Mouse (Mus musculus): ENCODE data around the gene Ppp2r5b. TPM values are rescaled to one million over a fixed set of nuclear protein-coding genes. Genes with fewer than 3 reads are reported as not detected.
A peak's percentile ranks its signal among the peaks of the same experiment; 100 is the strongest.

Ppp2r5b gene
- total RNA-seq, 2 experiments from 2014 or later, result 26.2 to 26.4 TPM

DNA sequence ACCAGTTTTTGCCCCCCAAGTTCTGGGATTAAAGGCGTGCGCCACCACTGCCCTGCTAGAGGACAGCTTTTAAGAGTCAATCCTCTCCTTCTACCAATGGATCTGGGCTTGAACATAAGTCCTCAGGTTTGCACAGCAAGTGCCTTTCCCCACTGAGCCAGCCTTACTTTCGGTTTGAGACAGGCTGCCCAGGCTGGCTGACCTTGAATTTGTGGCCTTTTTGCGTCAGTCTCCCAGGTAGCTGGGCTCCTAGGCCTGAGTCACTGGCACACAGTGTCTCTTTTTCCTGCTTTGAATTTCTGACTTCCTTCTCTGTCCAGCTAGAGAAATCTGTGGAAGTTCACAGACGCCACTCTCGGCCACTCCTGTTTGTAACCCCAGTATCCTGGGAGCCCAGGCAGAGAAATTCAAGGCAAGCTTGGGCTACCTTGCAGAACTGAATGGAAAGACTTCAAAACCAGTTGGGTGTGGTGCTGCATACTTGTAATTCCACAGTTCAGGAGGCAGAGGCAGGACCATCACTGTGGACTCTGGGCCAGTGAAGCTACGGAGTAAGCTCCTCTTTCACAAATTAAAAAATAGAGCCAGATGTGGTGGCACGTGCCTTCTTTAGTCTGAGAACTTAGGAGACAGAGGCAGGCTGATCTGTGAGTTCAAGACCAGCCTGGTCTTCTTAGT lies 34.3 kb upstream of the Ppp2r5b start:
- no peak for DNase-seq (ENCODE audit: low spot score in 2 of 2)

- DNase-seq (ENCODE audit: low spot score in 2 of 2), result no peak
Measured at GRCm38 (mm10) chr19:6268670-6269132, 33.0 kb upstream of the Ppp2r5b start.

- DNase-seq (ENCODE audit: low spot score in 2 of 2), result peak; percentile 84 to 89
Measured at GRCm38 (mm10) chr19:6268170-6268528, 32.5 kb upstream of the Ppp2r5b start.

GRCm38 (mm10) chr19:6267306-6268169 lies 31.9 kb upstream of the Ppp2r5b start:
- no peak for DNase-seq (ENCODE audit: low spot score in 2 of 2)

- no peak for DNase-seq (ENCODE audit: low spot score in 2 of 2)
Measured at GRCm38 (mm10) chr19:6265727-6266182, 30.1 kb upstream of the Ppp2r5b start.

GRCm38 (mm10) chr19:6264945-6265344 lies 29.3 kb upstream of the Ppp2r5b start:
- DNase-seq (ENCODE audit: low spot score in 2 of 2), result no peak

GRCm38 (mm10) chr19:6264200-6264599 lies 28.5 kb upstream of the Ppp2r5b start:
- DNase-seq (ENCODE audit: low spot score in 2 of 2), result no peak

- no peak for DNase-seq (ENCODE audit: low spot score in 2 of 2)
Measured at GRCm38 (mm10) chr19:6262839-6263433, 27.3 kb upstream of the Ppp2r5b start.

- DNase-seq (ENCODE audit: low spot score in 2 of 2), result peak in 1 of 2 experiments; percentile 68
Measured at GRCm38 (mm10) chr19:6262222-6262621, 26.6 kb upstream of the Ppp2r5b start.

- no peak for DNase-seq (ENCODE audit: low spot score in 2 of 2)
Measured at GRCm38 (mm10) chr19:6261379-6261778, 25.7 kb upstream of the Ppp2r5b start.

- DNase-seq (ENCODE audit: low spot score in 2 of 2), result no peak
Measured at GRCm38 (mm10) chr19:6260946-6261345, 25.3 kb upstream of the Ppp2r5b start.

DNA sequence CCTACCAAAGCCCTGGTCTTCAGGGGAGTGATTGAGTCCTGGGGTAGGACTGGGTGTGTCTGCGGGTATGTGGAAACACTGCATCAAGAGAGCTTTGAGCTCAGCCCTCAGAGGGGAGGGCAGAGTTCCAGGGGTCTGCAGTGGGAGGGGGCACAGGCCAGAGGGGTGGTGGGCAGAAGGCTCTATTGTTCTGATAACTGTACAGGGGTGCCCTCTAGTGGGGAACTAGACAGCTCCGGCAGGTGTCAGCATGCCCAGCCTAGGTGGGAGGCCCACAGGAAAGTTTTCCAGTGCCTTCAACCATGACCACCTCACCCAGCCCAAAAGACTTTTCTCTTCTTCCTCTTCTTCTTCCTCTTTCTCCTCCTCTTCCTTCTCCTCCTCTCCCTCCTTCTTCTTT lies 24.8 kb upstream of the Ppp2r5b start:
- DNase-seq (ENCODE audit: low spot score in 2 of 2), result no peak

DNA sequence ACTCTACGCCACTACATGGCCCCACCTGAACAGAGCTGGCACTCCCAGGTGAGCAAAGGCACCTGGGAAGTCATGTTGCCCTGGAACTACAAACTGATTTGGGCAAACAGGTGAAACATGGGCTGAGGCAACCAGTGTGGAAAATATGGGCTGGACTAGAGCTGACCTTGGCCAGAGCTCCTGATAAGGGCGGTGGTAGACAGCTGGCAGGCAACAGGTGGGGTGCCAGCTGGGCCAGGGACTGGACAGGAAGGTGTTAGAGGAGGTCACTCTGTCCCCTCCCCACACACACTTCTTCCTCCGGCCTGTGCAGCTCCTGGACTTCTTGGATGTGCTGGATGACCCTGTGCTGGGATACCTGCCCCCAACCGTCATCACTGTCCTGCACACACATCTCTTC lies 17.3 kb upstream of the Ppp2r5b start:
- no peak for DNase-seq (ENCODE audit: low spot score in 2 of 2)

- no peak for DNase-seq (ENCODE audit: low spot score in 2 of 2)
Measured at GRCm38 (mm10) chr19:6247526-6248300, 12.0 kb upstream of the Ppp2r5b start.

DNA sequence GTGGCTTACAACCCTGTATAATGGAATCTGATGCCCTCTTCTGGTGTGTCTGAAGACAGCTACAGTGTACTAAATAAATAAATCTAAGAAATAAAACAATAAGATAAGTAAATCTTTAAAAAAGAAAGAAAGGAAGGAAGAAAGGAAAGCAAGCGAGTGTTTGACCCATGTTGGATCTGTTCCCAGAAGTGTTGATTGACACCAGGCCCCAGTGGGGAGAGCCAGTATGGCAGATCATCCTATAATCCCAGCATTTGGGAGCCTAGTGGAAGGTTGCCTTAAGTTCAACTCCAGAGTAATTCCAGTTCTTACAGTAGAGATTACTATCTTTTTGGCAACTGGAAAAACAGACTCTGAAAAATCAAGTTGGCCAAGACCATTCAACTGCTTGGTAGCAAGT lies 10.1 kb upstream of the Ppp2r5b start:
- no peak for DNase-seq (ENCODE audit: low spot score in 2 of 2)

- DNase-seq (ENCODE audit: low spot score in 2 of 2), result no peak
Measured at GRCm38 (mm10) chr19:6243226-6243625, 7.6 kb upstream of the Ppp2r5b start.

DNA sequence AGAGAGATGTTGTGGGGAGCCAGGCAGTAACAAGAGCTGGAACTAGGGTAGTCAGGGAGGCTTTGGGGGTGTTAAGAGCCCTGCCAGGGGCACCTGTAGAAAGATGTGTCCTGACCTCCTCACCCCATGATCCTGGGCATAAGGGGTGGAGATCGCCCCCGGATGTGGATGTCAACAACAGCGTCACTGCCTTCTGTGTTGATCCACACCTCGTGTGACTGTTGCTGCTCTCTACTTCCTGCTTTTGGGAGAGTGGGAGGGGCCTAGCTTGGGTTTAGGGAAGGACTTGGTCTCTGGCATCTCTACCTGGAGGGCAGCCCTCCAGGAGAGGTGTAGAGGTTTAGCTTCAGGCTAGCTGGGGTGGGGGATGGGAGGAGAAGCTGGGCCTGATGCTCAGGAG lies 6.6 kb upstream of the Ppp2r5b start:
- DNase-seq (ENCODE audit: low spot score in 2 of 2), result no peak

DNA sequence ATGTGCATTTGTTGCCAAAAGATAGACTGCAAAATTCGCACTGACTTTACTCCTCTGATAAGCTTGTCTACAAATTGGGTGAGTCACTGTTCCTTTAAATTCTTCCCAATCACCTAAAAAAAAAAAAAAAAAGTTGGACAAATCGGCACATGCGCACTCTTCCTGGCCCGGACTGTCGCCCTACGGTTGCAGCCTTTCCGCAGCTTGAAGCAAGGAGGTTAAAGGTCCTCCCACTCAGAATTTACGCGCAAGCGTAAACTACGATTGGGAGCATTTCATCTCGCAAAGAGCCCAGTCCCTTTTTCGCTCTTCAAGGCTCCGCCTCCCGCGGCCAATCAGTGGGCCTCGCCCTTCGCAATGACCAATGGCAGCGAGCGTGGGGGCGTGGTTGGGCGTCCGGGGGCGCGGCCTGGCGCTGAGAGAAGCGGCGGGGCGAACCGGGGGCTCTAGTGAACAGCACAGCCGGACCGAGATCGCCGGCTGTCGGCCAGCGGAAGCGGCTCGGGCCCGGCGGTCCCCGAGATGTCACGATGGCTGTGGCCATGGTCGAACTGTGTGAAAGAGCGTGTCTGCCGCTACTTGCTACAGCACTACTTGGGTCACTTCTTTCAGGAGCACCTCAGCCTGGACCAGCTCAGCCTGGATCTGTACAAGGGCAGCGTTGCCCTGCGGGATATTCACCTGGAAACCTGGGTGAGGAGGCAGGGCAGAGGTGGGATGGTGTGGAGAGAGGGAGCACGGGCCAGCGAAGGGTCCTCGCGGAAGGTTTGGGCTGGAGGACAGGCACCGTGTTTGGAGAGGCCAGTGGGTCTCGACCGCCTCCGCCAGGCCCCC lies 5.8 kb upstream of the Ppp2r5b start, which contains the start of gene Atg2a:
Gene Atg2a (plus strand): TSS at position 395 of the 834 bp plus-strand sequence.
- peak; percentile 96 to 98 for DNase-seq (ENCODE audit: low spot score in 2 of 2)

- no peak for DNase-seq (ENCODE audit: low spot score in 2 of 2)
Measured at GRCm38 (mm10) chr19:6240725-6241124, 5.1 kb upstream of the Ppp2r5b start.

- DNase-seq (ENCODE audit: low spot score in 2 of 2), result no peak
Measured at GRCm38 (mm10) chr19:6240136-6240535, 4.5 kb upstream of the Ppp2r5b start.
